Mouse (Mus musculus) Patski (cell line): ENCODE measurements at regions not wholly inside any gene's neighbourhood (a gene's known extent, or its start where the extent isn't known, plus 50 kb on each side); places are given as distances from the start of the nearest gene placed in this dataset.
A peak's percentile ranks its signal among the peaks of the same experiment; 100 is the strongest.
"Not testable (repeated sequence)": the region's sequence is repeated elsewhere in the genome, so short reads cannot be mapped to it uniquely, and the experiment has no call there.

Experiments
- ATAC-seq: fragments of 100-300 bp; one replicate; pipeline ENCODE4 v1.8.0; 2021
- CTCF ChIA-PET: fragments of 350-600 bp; sonication (Branson Sonifier 250); formaldehyde crosslinking; loops from one replicate; lab custom pipeline; 2022; ENCODE audit warnings: inconsistent platforms; lab: Charles Lee
- POLR2A ChIA-PET: fragments of 350-600 bp; sonication (Branson Sonifier 250); formaldehyde crosslinking; loops from one replicate; lab custom pipeline; 2022; ENCODE audit warnings: antibody characterized with exemption, inconsistent platforms; lab: Charles Lee
- DNase-seq: peaks from one replicate; pipeline ENCODE4 v3.0.0-alpha.2; 2011; ENCODE audit warnings: low read depth, low spot score
- H3K27me3 ChIP-seq: fragments of 371-371 bp; one replicate; pipeline ENCODE4 v1.5.1; 2021
- CTCF ChIP-seq: fragments of 100-300 bp; IDR thresholded peaks from one replicate; pipeline ENCODE4 v1.5.1; 2021
- in situ Hi-C: fragments of 300-500 bp; cut with MboI; formaldehyde crosslinking; loops from 3 replicates; pipeline ENCODE4 v1.11.1; 2018; ENCODE audit warnings: low pct_unique_long_range_greater_than_20kb, mixed read lengths

GRCm38 (mm10) chr4:114296380-114296779, 110.1 kb upstream of the Trabd2b start:
- CTCF ChIA-PET, result no interaction called here
- ATAC-seq (no peak), DNase-seq (no peak)
- in situ Hi-C loops, result no loop called here
- POLR2A ChIA-PET, result no interaction called here
- H3K27me3 ChIP-seq, result no peaks in the 10 kb centered on the region
- peak; percentile 19 for TF ChIP-seq CTCF

- POLR2A ChIA-PET, in situ Hi-C loops, ATAC-seq, H3K27me3 ChIP-seq, DNase-seq, CTCF ChIA-PET: not testable (repeated sequence)
Observed at GRCm38 (mm10) chr4:114298517-114298916, 108.0 kb upstream of the Trabd2b start.

GRCm38 (mm10) chr4:114300390-114301012, 106.0 kb upstream of the Trabd2b start:
- ChIA-PET POLR2A (no interaction called here), CTCF (interaction anchor here (0.9 to 4.2 kb wide), 9 partner anchors 12 to 339 kb away, joined by 3 to 16 read pairs (median 3); no protein-coding TSS in a partner anchor)
- peak; percentile 53 for TF ChIP-seq CTCF
- ATAC-seq (no peak), DNase-seq (no peak)
- no peaks in the 10 kb centered on the region for H3K27me3 ChIP-seq
- in situ Hi-C loops, result loop anchor here (5.0 to 25.0 kb wide), 5 partner anchors 42 to 637 kb away; partner anchors contain the start of genes Foxe3 and Trabd2b

- ATAC-seq (no peak), DNase-seq (no peak)
- H3K27me3 ChIP-seq, result no peaks in the 10 kb centered on the region
- POLR2A ChIA-PET, result no interaction called here
- CTCF ChIA-PET, result no interaction called here
- in situ Hi-C loops, result loop anchor here (5.0 to 25.0 kb wide), 5 partner anchors 38 to 633 kb away; partner anchors contain the start of genes Foxe3 and Trabd2b
- no peak for TF ChIP-seq CTCF
Observed at GRCm38 (mm10) chr4:114304654-114305053, 101.9 kb upstream of the Trabd2b start.

- in situ Hi-C loops, result loop anchor here (10.0 to 25.0 kb wide), 2 partner anchors 97 to 630 kb away; partner anchors contain the start of genes Foxe3 and Trabd2b
- DNase-seq (no peak), ATAC-seq (no peak)
- no peak for TF ChIP-seq CTCF
- ChIA-PET POLR2A (no interaction called here), CTCF (interaction anchor here (1.6 kb wide), 2 partner anchors 38 to 97 kb away, joined by 4 to 5 read pairs; no protein-coding TSS in a partner anchor)
- H3K27me3 ChIP-seq, result no peaks in the 10 kb centered on the region
Observed at GRCm38 (mm10) chr4:114307491-114307890, 99.0 kb upstream of the Trabd2b start.

- ATAC-seq (no peak), DNase-seq (no peak)
- TF ChIP-seq CTCF, result peak; percentile 69
- POLR2A ChIA-PET, result no interaction called here
- H3K27me3 ChIP-seq, result no peaks in the 10 kb centered on the region
- CTCF ChIA-PET, result interaction anchor here (0.7 to 1.6 kb wide), 6 partner anchors 12 to 322 kb away, joined by 3 to 5 read pairs (median 4); no protein-coding TSS in a partner anchor
- in situ Hi-C loops, result loop anchor here (10.0 to 25.0 kb wide), 2 partner anchors 96 to 629 kb away; partner anchors contain the start of genes Foxe3 and Trabd2b
Observed at GRCm38 (mm10) chr4:114308518-114308917, 98.0 kb upstream of the Trabd2b start.

- POLR2A ChIA-PET, result no interaction called here
- DNase-seq (no peak), ATAC-seq (no peak)
- TF ChIP-seq CTCF, result no peak
- in situ Hi-C loops, result loop anchor here (25.0 kb wide), 1 partner anchor 622 kb away; the partner anchor contains the start of gene Foxe3
- CTCF ChIA-PET, result interaction anchor here (0.7 to 1.9 kb wide), 3 partner anchors 8 to 16 kb away, joined by 3 to 4 read pairs (median 4); no protein-coding TSS in a partner anchor
- H3K27me3 ChIP-seq, result no peaks in the 10 kb centered on the region
Observed at GRCm38 (mm10) chr4:114315051-114315450, 91.5 kb upstream of the Trabd2b start.

- in situ Hi-C loops, result loop anchor here (25.0 kb wide), 1 partner anchor 622 kb away; the partner anchor contains the start of gene Foxe3
- H3K27me3 ChIP-seq, result no peaks in the 10 kb centered on the region
- no peak for TF ChIP-seq CTCF
- DNase-seq (peak; percentile 71), ATAC-seq (no peak)
- ChIA-PET POLR2A (no interaction called here), CTCF (interaction anchor here (0.7 to 1.9 kb wide), 3 partner anchors 9 to 15 kb away, joined by 3 to 4 read pairs (median 4); no protein-coding TSS in a partner anchor)
Observed at GRCm38 (mm10) chr4:114315556-114315955, 91.0 kb upstream of the Trabd2b start.

GRCm38 (mm10) chr4:114317076-114317475, 89.4 kb upstream of the Trabd2b start:
- no peak for ATAC-seq
- TF ChIP-seq CTCF, result no peak
- H3K27me3 ChIP-seq, result no peaks in the 10 kb centered on the region
- POLR2A ChIA-PET, result no interaction called here
- in situ Hi-C loops, result loop anchor here (25.0 kb wide), 1 partner anchor 620 kb away; the partner anchor contains the start of gene Foxe3
- no peak for DNase-seq
- CTCF ChIA-PET, result interaction anchor here (1.3 kb wide), 1 partner anchor 318 kb away, joined by 3 read pairs; no protein-coding TSS in a partner anchor

GRCm38 (mm10) chr4:114320076-114320475, 86.4 kb upstream of the Trabd2b start:
- ATAC-seq (no peak), DNase-seq (no peak)
- POLR2A ChIA-PET, result no interaction called here
- no peaks in the 10 kb centered on the region for H3K27me3 ChIP-seq
- no peak for TF ChIP-seq CTCF
- CTCF ChIA-PET, result interaction anchor here (0.6 to 1.6 kb wide), 2 partner anchors 11 to 14 kb away, joined by 3 to 5 read pairs; no protein-coding TSS in a partner anchor
- in situ Hi-C loops, result loop anchor here (25.0 kb wide), 1 partner anchor 617 kb away; the partner anchor contains the start of gene Foxe3
